Mouse (Mus musculus) testis, adult 2 months (tissue): ENCODE measurements around the gene Ccdc12.

Experiments
- CTCF ChIP-seq: fragments of 200-500 bp; IDR thresholded peaks from 2 replicates; pipeline ENCODE4 v1.5.1; 2012; ENCODE audit warnings: low read depth, mild to moderate bottlenecking, inconsistent platforms, low read length, moderate library complexity; ENCODE audit not compliant: control insufficient read depth, insufficient read depth, insufficient replicate concordance
- POLR2A ChIP-seq: fragments of 200-500 bp; IDR thresholded peaks from 2 replicates; pipeline ENCODE4 v1.6.1; 2012; ENCODE audit warnings: low read depth, mild to moderate bottlenecking, inconsistent platforms, low read length, moderate library complexity; ENCODE audit not compliant: control insufficient read depth

DNA sequence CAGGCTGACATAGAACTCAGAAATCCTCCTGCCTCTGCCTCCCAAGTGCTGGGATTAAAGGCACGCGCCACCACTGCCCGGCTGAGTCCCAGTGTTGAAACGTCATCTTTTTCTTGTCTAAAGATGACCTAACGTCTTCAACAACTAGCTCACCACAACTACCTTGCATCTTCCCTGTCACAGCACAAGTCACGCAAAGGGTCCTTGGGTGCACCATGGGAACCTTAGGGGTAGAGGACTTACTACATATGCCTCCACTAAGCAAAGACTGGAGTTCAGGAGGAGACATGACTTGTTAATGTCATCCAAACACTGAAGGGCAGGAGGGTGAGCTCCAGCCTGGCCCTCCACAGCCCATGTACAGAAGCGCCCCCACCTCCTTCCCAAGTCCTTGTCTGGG is 35.6 kb upstream of the Ccdc12 start:
- TF ChIP-seq CTCF (no peak), POLR2A (no peak)
